Mouse (Mus musculus) small intestine, adult 2 months (tissue): ENCODE data around the gene Gucy1a1.

ENCODE experiments used
- CTCF ChIP-seq: fragments of 200-500 bp; IDR thresholded peaks from 2 replicates; pipeline ENCODE4 v1.5.1; 2012; ENCODE audit warnings: low read depth, mild to moderate bottlenecking, control low read depth, inconsistent platforms, low read length, moderate library complexity, mixed read lengths; ENCODE audit not compliant: insufficient replicate concordance, insufficient read length; ENCODE audit errors: extremely low read depth
- POLR2A ChIP-seq: fragments of 200-500 bp; IDR thresholded peaks from 2 replicates; pipeline ENCODE4 v1.6.1; 2012; ENCODE audit warnings: low read depth, mild to moderate bottlenecking, control low read depth, inconsistent platforms, low read length, moderate library complexity

GRCm38 (mm10) chr3:82051468-82051867, 94.1 kb downstream of the Gucy1a1 start:
- no peak for TF ChIP-seq CTCF
- no peak for TF ChIP-seq POLR2A
